Mouse (Mus musculus) skeletal muscle tissue, adult 2 months (tissue): ENCODE results near the gene Rras.
A peak's percentile ranks its signal among the peaks of the same experiment; 100 is the strongest.

Source experiments
- DNase-seq: peaks from one replicate; pipeline ENCODE4 v3.0.0-alpha.2; 2012; ENCODE audit warnings: low read depth, low spot score

Rras gene

DNA sequence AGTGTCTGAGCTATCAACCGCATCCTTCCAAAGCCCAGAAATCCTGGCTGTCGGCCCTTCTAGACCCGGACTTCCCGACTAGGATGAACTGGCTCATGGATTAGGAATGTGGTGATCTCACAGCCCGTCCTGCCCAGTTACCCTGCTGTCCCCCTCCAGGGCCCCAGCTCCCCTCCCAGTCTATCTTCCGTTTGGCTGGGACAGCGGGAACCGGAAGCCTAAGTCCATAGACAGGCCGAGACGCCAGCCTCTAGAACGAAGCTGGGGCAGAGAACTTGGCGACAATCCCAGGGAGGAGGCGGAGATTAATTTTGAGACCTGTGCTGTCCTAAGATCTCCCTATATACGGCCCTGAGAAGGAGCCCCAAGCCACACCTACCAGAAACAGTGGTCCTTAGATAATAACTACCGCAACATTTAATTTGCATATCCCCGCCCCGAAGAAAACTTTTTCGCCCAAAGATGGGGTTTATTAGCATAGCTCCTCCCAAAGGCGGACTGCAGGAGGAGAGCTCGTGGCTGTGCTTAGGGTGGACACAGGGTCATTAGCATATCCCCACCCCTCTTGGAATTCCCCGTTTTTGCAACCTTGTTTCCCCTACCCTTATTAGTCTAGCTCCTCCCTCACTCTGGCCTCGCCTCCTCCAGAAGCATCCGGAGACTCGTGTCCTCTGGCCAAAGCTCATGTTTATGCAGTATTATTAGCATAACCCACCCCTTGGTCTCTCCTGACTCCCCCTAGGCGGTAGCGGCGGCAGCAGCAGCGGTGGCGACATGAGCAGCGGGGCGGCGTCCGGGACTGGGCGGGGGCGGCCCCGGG is at the start of gene Rras:
Rras (plus strand) TSS at position 720 of the 820 bp plus-strand sequence.
- DNase-seq: peak; percentile 99

DNA sequence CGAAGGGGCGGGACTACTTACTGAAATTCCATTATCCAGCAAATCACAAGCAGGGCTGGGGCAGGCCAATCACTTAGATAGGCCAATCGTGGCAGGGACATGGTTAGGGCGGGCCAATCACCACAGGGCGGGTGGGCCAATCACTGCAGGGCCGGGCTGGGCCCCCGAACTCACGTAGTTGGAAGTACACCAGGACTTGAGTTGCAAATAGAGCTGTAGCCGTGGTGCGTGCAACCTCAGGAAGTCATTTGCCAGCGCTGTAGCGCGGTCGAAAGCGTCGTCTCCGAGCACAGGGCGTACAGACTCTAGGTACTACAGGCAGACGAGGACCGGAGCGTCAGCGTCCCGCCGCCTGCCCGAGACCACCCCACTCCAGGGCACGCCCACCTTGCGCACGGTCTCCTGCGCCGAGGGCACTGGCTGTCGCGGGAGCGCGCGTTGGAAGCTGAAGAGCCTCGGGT is 47.5 kb upstream of the Rras start:
- DNase-seq: peak; percentile 85

GRCm38 (mm10) chr7:44971142-44971541 is 46.6 kb upstream of the Rras start:
- DNase-seq: no peak

DNA sequence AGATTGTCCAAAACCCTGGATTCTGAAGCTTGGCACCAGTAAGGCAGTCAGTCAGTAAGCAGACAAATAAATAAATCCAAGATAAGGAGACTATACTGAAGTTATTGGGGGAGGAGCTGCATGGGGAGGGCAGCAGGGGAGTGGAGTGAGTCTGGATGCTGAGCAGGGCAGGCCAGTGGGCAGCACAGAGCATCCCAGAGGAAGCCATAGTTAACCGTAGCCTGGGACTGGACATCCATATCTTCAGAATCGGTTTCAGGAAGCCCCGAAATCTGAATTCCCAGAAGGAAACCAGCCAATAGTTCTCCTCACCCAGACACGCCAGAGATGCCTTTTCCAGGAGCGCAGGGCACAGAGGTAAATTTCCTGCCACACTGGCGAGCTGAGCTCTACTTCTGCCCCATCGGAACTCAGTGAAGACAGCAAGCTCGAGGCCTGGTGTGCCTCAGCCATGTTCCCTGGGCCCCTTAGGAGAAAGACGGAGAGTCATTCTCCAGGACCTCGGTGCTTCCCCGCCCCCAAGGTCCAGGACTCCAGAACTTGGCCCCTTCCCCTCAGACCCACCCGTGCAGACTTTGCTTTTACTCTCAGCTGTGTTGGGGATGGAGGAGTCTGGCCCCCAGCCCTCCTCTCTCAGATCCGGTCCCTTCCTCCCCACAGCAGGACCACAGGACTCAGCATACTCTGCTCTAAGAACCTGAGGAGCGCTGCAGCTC is 44.2 kb upstream of the Rras start:
- DNase-seq: no peak

GRCm38 (mm10) chr7:44974383-44975116 is 43.2 kb upstream of the Rras start, which contains the start of gene Cpt1c:
Cpt1c (minus strand) TSS chr7:44974851.
- no peak for DNase-seq

DNA sequence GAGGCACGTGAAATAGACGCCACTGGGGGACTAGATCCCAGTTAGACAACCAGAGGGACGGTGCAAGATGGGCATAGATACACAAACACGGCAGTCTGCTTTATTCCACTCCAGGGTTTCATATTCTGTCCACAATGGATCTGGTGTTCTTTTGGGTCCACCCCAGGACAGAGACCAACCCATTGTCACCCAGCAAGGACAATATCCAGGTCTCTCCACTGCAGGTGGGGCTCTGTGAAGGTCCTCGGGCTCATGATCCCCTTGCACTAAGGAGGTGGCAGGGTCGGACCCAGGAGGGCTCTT is 42.7 kb upstream of the Rras start:
- DNase-seq: no peak

DNA sequence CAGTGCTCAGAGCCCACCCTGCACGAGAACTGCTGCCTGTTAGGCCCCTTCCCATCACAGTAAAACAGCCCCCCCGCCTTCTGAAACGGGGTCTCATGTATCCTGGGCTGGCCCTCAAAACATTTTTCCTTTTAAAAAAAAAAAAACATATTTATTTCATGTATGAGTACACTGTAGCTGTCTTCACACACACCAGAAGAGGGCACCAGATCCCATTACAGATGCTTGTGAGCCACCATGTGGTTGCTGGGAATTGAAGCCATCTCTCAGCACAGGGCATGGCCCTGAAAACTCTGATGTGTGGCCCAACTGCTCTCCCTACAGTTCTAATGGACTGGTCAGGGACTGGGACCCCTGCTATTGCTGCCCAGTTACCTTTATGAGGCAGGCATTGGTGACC is 39.5 kb upstream of the Rras start:
- no peak for DNase-seq

DNA sequence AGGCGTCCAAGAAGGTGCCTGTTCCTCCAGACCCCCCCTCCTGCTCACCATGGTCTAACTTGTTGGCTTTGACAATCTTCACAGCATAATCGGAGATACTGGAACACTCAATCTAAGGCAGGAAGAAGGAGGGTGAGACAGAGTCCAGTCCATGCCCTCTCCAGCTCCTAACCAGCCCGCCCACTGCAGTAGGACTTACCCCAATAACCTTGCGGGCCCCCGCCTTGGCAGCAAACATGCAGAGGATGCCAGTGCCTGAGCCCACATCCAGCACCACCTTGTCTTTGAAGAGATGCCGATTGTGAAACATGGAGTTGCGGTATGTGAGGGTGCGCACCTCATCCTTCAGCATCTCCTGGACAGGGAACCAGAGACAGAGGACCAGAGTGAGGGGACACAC is 36.2 kb upstream of the Rras start:
- no peak for DNase-seq

DNA sequence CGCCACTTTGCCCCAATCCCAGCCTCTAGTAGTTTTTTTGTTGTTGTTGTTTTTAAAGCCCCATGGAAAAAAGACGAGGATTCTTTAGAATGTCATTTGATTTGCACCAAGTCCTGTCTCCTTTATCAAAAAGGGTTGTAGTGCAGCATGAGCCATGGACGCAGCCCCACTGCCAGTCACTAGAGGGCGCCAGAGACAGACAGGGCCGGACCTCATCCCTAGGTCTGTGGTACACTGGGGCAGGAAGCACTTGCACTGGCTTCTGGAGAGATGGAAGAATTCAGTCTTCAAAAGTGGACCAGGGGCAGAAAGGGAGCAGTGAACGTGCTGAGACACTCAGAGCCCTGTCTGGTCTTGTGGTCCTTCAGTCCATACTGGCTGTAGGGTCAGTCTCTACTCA is 34.7 kb upstream of the Rras start:
- peak; percentile 71 for DNase-seq

- DNase-seq: peak; percentile 82
Measured at GRCm38 (mm10) chr7:44983944-44984832, 33.6 kb upstream of the Rras start.

DNA sequence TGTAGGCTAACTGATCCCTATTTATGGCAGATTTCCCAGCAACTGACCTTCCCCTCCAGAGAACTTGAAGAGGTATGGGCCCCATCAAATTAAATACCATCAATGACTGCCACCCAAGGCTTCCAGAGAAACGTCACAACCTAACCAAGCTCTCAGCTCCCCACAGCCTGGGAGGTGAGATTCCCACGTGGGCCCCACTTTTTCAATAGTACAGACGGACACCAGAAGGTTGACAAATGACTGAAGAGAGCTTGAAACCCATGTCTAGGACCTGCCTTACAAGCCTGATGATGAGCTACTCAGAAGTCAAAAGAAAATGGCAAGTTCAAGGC is 33.0 kb upstream of the Rras start:
- peak; percentile 44 for DNase-seq

- peak; percentile 56 for DNase-seq
Measured at GRCm38 (mm10) chr7:44985595-44986191, 32.1 kb upstream of the Rras start.

GRCm38 (mm10) chr7:44986192-44986878 is 31.4 kb upstream of the Rras start, which contains the start of gene Prmt1:
Prmt1 (minus strand) TSS chr7:44986568.
- peak; percentile 100 for DNase-seq

DNA sequence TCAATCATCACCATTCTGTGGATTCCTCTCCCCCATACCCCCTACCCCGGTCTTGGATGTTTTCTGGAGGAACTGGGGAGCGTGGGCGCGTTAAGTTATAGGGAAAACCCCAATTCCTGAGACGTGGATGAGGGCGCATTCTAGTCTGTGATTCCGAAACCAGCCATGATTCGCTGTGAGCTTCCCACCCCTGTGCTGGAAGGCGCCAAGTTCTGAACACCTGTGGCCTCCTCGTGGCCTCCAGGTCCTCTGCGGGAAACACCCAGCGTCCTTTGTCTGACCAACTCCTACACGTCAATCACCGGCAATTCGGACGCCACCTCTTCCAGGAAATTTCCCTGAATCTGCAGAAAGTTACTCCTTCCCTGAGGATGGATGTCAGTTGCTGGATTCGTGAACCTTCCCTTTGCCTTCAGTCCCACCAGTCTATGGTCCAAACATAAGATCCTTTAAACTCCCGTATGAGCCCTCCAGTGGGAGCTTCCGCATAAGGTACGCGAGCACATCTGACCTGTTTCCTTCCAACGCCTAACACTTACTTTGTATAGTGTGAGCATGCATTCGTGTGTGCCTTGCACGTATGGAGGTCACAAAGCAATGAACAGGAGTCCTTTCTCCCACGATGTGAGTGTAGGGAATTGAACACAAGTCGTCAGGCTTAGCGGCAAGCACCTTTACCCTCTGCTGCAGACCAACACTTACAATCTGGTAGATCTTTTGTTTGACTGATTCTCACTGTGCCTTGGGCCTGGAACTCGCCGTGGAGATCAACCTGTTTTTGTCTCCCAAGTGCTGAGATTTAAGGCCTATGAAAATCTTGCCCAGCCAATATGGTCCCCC is 30.7 kb upstream of the Rras start:
- no peak for DNase-seq

DNA sequence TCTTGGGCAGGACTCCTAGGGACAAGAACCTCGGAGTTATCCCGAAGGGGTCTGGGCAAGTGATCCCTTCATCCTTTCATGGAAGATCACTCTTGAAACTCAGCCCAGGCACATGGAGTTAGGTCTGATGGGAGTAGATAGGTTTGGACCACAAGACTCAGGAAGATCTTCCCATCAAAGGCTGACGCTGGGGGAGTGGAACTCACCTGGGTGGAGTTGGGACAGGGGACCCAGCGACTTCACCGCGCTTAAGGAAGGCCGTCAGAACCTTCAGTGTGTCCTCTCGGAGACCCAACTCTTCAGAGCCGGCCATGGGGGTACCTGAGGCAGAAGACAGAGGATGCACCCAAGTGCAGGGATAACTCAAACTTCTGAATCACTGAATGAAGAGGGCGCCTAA is 21.1 kb upstream of the Rras start:
- DNase-seq: no peak

- peak; percentile 96 for DNase-seq
Measured at GRCm38 (mm10) chr7:44997231-44997939, 20.4 kb upstream of the Rras start, which contains the start of gene Irf3. Irf3 (plus strand) TSS chr7:44997648.

- DNase-seq: no peak
Measured at GRCm38 (mm10) chr7:44997940-44998428, 19.8 kb upstream of the Rras start.

- no peak for DNase-seq
Measured at GRCm38 (mm10) chr7:44998501-44998955, 19.2 kb upstream of the Rras start, which contains the start of gene Bcl2l12. Bcl2l12 (minus strand) TSS chr7:44998712.
